Mouse (Mus musculus) G1E (cell line): ENCODE measurements at regions not wholly inside any gene's neighbourhood (a gene's known extent, or its start where the extent isn't known, plus 50 kb on each side); places are given as distances from the start of the nearest gene placed in this dataset.

Experiments used
- CTCF ChIP-seq: IDR thresholded peaks from 2 replicates; pipeline ENCODE4 v1.5.1; 2012; ENCODE audit warnings: low read depth, low read length, inconsistent platforms, mixed read lengths
- GATA1 ChIP-seq: IDR thresholded peaks from 2 replicates; pipeline ENCODE4 v1.6.1; 2012; ENCODE audit warnings: borderline replicate concordance, low read length, inconsistent platforms, mixed read lengths
- GATA2 ChIP-seq: IDR thresholded peaks from 2 replicates; pipeline ENCODE4 v1.6.1; 2012; ENCODE audit warnings: low read depth, low read length, inconsistent platforms, borderline replicate concordance
- POLR2AphosphoS5 ChIP-seq: IDR thresholded peaks from 2 replicates; pipeline ENCODE4 v1.6.1; 2012; ENCODE audit warnings: low read depth, low read length, inconsistent platforms; ENCODE audit not compliant: insufficient replicate concordance
- TAL1 ChIP-seq: conservative IDR thresholded peaks from 2 replicates; pipeline ENCODE4 v1.6.1; 2012; ENCODE audit warnings: low read depth, low read length, inconsistent platforms, mixed read lengths

DNA sequence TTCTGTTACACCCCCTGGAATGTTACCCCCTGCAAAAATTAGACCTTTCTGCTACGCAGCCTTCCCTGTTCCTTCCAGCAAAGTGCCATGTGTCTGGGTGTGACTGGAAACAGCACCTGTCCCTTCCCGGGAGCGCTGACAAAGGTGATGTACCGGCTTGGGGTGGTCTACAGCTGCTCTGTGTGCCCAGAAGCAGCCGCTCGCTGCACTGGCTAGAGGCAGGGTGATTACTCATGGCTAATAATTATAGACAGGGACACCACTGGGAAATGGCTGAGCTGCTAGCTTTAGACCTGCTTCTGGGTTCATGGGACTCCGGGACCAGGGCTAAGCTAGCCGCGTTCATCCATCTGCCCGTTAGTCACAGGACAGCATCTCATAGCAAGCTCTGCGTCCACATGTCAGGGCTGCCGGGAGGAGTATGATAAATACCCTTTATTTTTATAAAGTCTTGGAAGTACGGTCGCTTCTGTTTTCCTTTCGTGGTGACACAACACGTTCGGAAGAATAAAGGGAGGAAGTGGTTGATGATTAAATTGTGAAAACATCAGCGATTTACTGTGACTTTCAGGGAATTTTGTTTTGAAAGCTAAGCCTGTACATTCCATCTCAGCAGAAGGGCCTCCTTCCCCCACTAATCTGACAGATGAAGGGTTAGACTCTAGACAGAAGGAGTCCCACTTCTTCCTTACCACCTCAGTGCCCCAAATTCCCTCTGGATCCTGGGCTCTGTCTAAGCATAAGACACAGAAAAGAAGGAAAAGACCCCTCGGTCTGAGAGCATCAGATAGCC, 170.8 kb downstream of the Maf start:
- TF ChIP-seq TAL1, result no peak
- TF ChIP-seq CTCF, result no peak
- no peak for TF ChIP-seq POLR2AphosphoS5
- TF ChIP-seq GATA1, result no peak
- TF ChIP-seq GATA2, result no peak
